Mouse (Mus musculus): ENCODE data around the gene Smlr1. TPM values are rescaled to one million over a fixed set of nuclear protein-coding genes. Genes with fewer than 3 reads are reported as not detected.

Gene Smlr1
- polyA plus RNA-seq, 1 experiment from 2014 or later = 64.3 TPM

DNA sequence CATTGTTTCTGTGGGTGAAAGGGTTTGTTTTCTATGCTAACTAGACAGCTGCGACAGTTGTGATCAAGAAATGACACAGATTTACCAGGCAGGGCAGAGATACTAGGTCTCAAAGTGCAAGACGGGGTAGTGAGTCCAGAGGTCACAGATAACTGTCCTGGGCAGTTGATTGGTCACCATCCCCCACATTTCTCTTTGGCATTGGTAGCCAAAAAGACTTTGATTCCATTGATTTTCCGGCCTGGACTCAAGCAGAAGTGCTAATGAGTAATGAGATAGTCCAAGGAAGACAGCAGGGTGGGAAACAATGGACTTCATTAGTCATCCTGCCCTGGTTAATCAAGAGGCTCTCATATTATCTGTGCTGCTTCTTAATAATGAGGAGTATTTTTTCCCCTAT lies 16.1 kb downstream of the Smlr1 start:
- ATAC-seq = peak; percentile 95
- WGBS (ENCODE audit: insufficient replicate concordance) = 46% methylated on average over 3 of the region's 3 CpGs
- Histone ChIP-seq H3K9me3 (ENCODE audit: low read length) (no peaks in the 10 kb centered on the region), H3K4me1 (ENCODE audit: insufficient read depth) (peaks cover 18% of the 10 kb centered on the region), H3K4me3 (ENCODE audit: low read depth, low read length) (no peak overlapping the region), H3K9ac (replicated peaks) (no peak overlapping the region), H3K4me2 (ENCODE audit: low read depth, low read length) (no peak overlapping the region), H3K27me3 (ENCODE audit: insufficient read depth, low read length) (no peaks in the 10 kb centered on the region), H3K27ac (ENCODE audit: low read depth) (peak overlapping the region; percentile 81), H3K36me3 (replicated peaks; ENCODE audit: insufficient read depth, low read length) (peaks cover 16% of the 10 kb centered on the region)
- TF ChIP-seq EP300 (IDR thresholded peaks at IDR 0.05; ENCODE audit: low read depth) (peak; percentile 64), CTCF (IDR thresholded peaks at IDR 0.05; ENCODE audit: low read depth) (no peak)
- DNase-seq = peak; percentile 52

DNA sequence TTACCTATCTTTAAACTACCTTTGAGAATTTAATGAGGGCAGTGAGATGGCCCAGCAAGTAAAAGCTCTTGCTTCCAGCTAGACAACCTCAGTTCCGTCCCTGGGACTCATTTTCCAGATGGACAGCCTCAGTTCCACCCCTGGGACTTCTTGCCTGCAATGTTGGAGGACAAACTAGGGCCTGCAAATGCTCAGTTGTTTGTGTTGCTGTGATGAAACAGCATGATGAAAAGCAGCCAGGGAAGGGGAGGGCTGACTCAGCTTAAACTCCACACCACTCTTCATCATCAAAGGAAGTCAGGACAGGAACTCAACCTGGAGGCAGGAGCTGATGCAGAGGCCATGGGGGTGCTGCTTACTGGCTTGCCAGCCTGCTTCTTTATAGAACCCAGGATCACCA lies 22.2 kb downstream of the Smlr1 start:
- Histone ChIP-seq H3K27me3 (ENCODE audit: insufficient read depth, low read length) (no peaks in the 10 kb centered on the region), H3K27ac (ENCODE audit: low read depth) (no peak overlapping the region), H3K4me1 (ENCODE audit: insufficient read depth) (no peaks in the 10 kb centered on the region), H3K36me3 (replicated peaks; ENCODE audit: insufficient read depth, low read length) (peaks cover 8% of the 10 kb centered on the region), H3K4me2 (ENCODE audit: low read depth, low read length) (no peak overlapping the region), H3K4me3 (ENCODE audit: low read depth, low read length) (no peak overlapping the region), H3K9ac (replicated peaks) (no peak overlapping the region), H3K9me3 (ENCODE audit: low read length) (no peaks in the 10 kb centered on the region)
- TF ChIP-seq EP300 (IDR thresholded peaks at IDR 0.05; ENCODE audit: low read depth) (no peak), CTCF (IDR thresholded peaks at IDR 0.05; ENCODE audit: low read depth) (no peak)
- DNase-seq (no peak), ATAC-seq (peak; percentile 70)
- WGBS (ENCODE audit: insufficient replicate concordance) = 74% methylated on average over 1 of the region's 1 CpGs

DNA sequence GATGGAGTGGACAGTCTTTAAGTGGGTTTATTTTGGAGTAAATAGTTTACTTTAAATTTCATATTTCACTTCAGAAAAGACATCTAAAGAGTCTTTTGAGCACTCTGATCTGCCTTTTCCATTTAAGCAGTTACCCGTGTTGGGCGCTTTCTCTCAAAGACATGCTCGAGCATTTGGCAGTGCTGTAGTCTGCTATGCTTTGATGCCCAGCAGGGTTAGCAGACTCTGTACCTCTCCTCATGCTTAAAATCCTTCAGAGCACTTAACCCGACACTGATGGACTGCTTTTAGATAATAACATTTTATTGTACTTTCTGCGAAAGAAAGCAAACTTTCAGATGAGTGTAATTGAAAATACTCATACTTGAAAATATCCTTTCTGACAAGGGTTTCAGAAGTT lies 32.8 kb downstream of the Smlr1 start:
- WGBS (ENCODE audit: insufficient replicate concordance) = 82% methylated on average over 5 of the region's 5 CpGs
- no peak overlapping the region for H3K4me3 ChIP-seq (ENCODE audit: low read depth, low read length)

DNA sequence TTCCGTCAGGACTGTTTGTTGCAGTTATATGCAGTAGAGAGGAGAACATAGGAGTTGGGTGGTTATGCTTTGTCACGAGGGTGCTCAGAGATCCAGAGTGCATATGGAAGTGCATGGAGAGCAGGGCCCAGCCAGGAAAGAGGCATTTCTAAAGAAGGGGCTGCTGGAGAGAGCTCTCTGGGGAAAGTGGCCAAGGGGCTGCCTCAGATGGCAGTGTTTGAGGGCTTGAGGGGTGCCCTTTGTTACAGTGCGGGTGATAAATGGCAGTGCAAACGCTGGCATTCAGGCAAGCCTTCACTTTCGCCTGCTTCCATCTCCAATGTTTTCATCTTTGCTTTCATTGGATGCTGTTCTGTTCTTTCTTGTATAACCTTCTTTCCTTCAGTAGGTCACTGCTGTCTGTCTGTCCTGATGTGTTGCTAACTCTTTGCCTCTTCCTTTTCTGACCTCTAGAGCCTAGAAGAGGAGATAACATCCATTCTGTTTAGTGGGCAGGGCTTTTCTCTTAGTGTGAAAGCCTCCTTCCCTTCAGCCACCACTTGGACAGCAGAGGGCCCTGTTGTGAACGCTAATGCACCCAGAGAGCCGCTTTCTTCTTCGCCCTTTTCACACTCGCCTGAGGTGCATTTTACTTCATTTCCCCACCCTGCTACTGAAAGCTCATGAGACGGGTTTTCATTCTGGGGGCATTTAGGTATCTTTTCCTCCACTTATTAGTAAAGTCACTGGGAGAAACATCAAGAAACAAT lies 36.6 kb downstream of the Smlr1 start:
- no peak for DNase-seq
- WGBS (ENCODE audit: insufficient replicate concordance) = 65% methylated on average over 10 of the region's 10 CpGs

More for the DNA sequence above, 32.8 kb downstream of the Smlr1 start:
- Histone ChIP-seq H3K27me3 (ENCODE audit: insufficient read depth, low read length) (no peaks in the 10 kb centered on the region), H3K4me2 (ENCODE audit: low read depth, low read length) (no peak overlapping the region), H3K36me3 (replicated peaks; ENCODE audit: insufficient read depth, low read length) (peaks cover 22% of the 10 kb centered on the region), H3K9me3 (ENCODE audit: low read length) (no peaks in the 10 kb centered on the region), H3K4me1 (ENCODE audit: insufficient read depth) (no peaks in the 10 kb centered on the region; the same call in 1 of the 2 replicates), H3K9ac (replicated peaks) (no peak overlapping the region), H3K27ac (ENCODE audit: low read depth) (no peak overlapping the region)
- DNase-seq = no peak
- TF ChIP-seq CTCF (IDR thresholded peaks at IDR 0.05; ENCODE audit: low read depth) (no peak), EP300 (IDR thresholded peaks at IDR 0.05; ENCODE audit: low read depth) (no peak)
- no peak for ATAC-seq

DNA sequence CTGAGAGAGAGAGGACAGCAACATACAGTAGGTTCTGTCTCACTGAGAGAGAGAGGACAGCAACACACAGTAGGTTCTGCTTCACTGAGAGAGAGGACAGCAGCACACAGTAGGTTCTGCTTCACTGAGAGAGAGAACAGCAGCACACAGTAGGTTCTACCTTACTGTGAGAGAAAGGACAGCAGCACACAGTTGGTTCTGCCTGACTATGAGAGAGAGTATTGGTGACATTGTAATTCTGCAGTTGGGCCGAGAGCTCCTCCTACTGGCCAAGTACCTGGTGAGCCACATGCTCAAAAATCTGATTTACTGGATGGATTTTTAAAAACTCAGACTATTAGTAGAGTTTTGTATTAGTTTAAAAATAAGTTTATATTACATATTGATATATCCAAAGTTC lies 47.6 kb downstream of the Smlr1 start:
- H3K27ac ChIP-seq (ENCODE audit: low read depth) = no peak overlapping the region
- peak; percentile 85 for TF ChIP-seq CTCF (IDR thresholded peaks at IDR 0.05; ENCODE audit: low read depth)
- TF ChIP-seq EP300 (IDR thresholded peaks at IDR 0.05; ENCODE audit: low read depth) = no peak
- no peak overlapping the region for H3K9ac ChIP-seq (replicated peaks)
- no peaks in the 10 kb centered on the region for H3K27me3 ChIP-seq (ENCODE audit: insufficient read depth, low read length)
- H3K4me1 ChIP-seq (ENCODE audit: insufficient read depth) = no peaks in the 10 kb centered on the region
- WGBS (ENCODE audit: insufficient replicate concordance) = 13% methylated on average over 1 of the region's 1 CpGs
- no peak for ATAC-seq
- no peaks in the 10 kb centered on the region; the same call in 1 of the 2 replicates for H3K36me3 ChIP-seq (replicated peaks; ENCODE audit: insufficient read depth, low read length)
- no peak overlapping the region for H3K4me3 ChIP-seq (ENCODE audit: low read depth, low read length)
- peak; percentile 72 for DNase-seq
- no peaks in the 10 kb centered on the region for H3K9me3 ChIP-seq (ENCODE audit: low read length)
- H3K4me2 ChIP-seq (ENCODE audit: low read depth, low read length) = no peak overlapping the region

More for the DNA sequence above, 36.6 kb downstream of the Smlr1 start:
- H3K9ac ChIP-seq (replicated peaks) = no peak overlapping the region
- TF ChIP-seq CTCF (IDR thresholded peaks at IDR 0.05; ENCODE audit: low read depth) = peak; percentile 53
- TF ChIP-seq EP300 (IDR thresholded peaks at IDR 0.05; ENCODE audit: low read depth) = no peak
- H3K4me1 ChIP-seq (ENCODE audit: insufficient read depth) = no peaks in the 10 kb centered on the region; the same call in 1 of the 2 replicates
- no peak overlapping the region for H3K4me3 ChIP-seq (ENCODE audit: low read depth, low read length)
- H3K36me3 ChIP-seq (replicated peaks; ENCODE audit: insufficient read depth, low read length) = peaks cover 16% of the 10 kb centered on the region
- no peaks in the 10 kb centered on the region for H3K9me3 ChIP-seq (ENCODE audit: low read length)
- no peak for ATAC-seq
- no peak overlapping the region for H3K27ac ChIP-seq (ENCODE audit: low read depth)
- no peak overlapping the region for H3K4me2 ChIP-seq (ENCODE audit: low read depth, low read length)
- H3K27me3 ChIP-seq (ENCODE audit: insufficient read depth, low read length) = no peaks in the 10 kb centered on the region

DNA sequence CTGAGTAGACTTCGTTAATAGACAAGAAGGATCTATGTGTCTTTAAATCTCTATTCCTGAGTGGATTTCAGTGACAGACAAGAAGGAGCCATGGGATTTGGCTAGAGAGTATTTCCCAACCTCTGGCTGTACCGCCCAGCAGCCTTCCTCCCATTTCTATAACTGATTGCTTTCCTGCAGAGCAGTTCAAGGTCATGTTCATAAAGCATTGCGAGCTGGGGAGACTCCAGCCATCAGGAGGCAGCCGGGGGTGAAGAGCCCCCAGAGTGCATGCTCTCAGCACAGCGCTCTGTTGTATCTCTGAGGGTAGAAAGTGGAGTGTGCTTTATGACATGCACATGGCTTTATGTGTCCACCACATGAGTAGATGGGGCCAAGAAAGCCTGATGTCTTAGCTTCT lies 53.3 kb downstream of the Smlr1 start:
- H3K36me3 ChIP-seq (replicated peaks; ENCODE audit: insufficient read depth, low read length) = peaks cover 13% of the 10 kb centered on the region
- no peak overlapping the region for H3K9ac ChIP-seq (replicated peaks)
- 70% methylated on average over 5 of the region's 5 CpGs for WGBS (ENCODE audit: insufficient replicate concordance)
- TF ChIP-seq EP300 (IDR thresholded peaks at IDR 0.05; ENCODE audit: low read depth) (no peak), CTCF (IDR thresholded peaks at IDR 0.05; ENCODE audit: low read depth) (no peak)
- no peaks in the 10 kb centered on the region for H3K9me3 ChIP-seq (ENCODE audit: low read length)
- ATAC-seq (no peak), DNase-seq (no peak)
- H3K4me1 ChIP-seq (ENCODE audit: insufficient read depth) = no peaks in the 10 kb centered on the region
- H3K4me2 ChIP-seq (ENCODE audit: low read depth, low read length) = no peak overlapping the region
- no peaks in the 10 kb centered on the region for H3K27me3 ChIP-seq (ENCODE audit: insufficient read depth, low read length)
- no peak overlapping the region for H3K4me3 ChIP-seq (ENCODE audit: low read depth, low read length)
- H3K27ac ChIP-seq (ENCODE audit: low read depth) = no peak overlapping the region
